Mouse (Mus musculus): ENCODE results near the gene Serpinb9f. TPM values are rescaled to one million over a fixed set of nuclear protein-coding genes. Genes with fewer than 3 reads are reported as not detected.
"Not testable (repeated sequence)": the region's sequence is repeated elsewhere in the genome, so short reads cannot be mapped to it uniquely, and the experiment has no call there.

The Serpinb9f gene
- not detected in 2 replicates for polyA plus RNA-seq (2015; fragmentation: Nextera tagmentation; extraction: Ambion mirVana)

GRCm38 (mm10) chr13:33323777-33324176, at the start of gene Serpinb9f:
Gene Serpinb9f (plus strand): TSS chr13:33324077.
- not testable (repeated sequence) for H3K36me3 ChIP-seq; H3K4me2 ChIP-seq; ATAC-seq (ENCODE audit: low read depth); H3K4me3 ChIP-seq; H3K27ac ChIP-seq (replicated peaks); H3K4me1 ChIP-seq (replicated peaks); H3K9ac ChIP-seq; H3K27me3 ChIP-seq; H3K9me3 ChIP-seq
- 92% methylated on average over 3 of the region's 3 CpGs for WGBS

- not testable (repeated sequence) for H3K9ac ChIP-seq; H3K27me3 ChIP-seq; H3K4me1 ChIP-seq (replicated peaks); H3K36me3 ChIP-seq; H3K4me2 ChIP-seq; H3K27ac ChIP-seq (replicated peaks); H3K4me3 ChIP-seq; ATAC-seq (ENCODE audit: low read depth); H3K9me3 ChIP-seq
- 83% methylated on average over 4 of the region's 4 CpGs for WGBS
These were observed 15.2 kb upstream of the Serpinb9f start for GRCm38 (mm10) chr13:33308631-33309030.

GRCm38 (mm10) chr13:33356666-33357065, 32.8 kb downstream of the Serpinb9f start:
- H3K27me3 ChIP-seq; H3K4me1 ChIP-seq (replicated peaks); H3K4me3 ChIP-seq; ATAC-seq (ENCODE audit: low read depth); H3K36me3 ChIP-seq; H3K4me2 ChIP-seq; H3K9ac ChIP-seq; H3K9me3 ChIP-seq; H3K27ac ChIP-seq (replicated peaks): not testable (repeated sequence)
- WGBS: 100% methylated on average over 1 of the region's 1 CpGs

Other genes with a start within 250 kb of the Serpinb9f start
- gene Serpinb1b, start 245.5 kb upstream of the Serpinb9f start, polyA plus RNA-seq (2015; fragmentation: Nextera tagmentation; extraction: Ambion mirVana): 3.3 and 8.1 TPM in 2 replicates
- gene Serpinb9c, start 164.3 kb upstream of the Serpinb9f start, polyA plus RNA-seq (2015; fragmentation: Nextera tagmentation; extraction: Ambion mirVana): not detected in 2 replicates
- not detected in 2 replicates for gene Serpinb9d, start 131.1 kb upstream of the Serpinb9f start, polyA plus RNA-seq (2015; fragmentation: Nextera tagmentation; extraction: Ambion mirVana)
- not detected in 2 replicates for gene Serpinb9e, start 74.5 kb upstream of the Serpinb9f start, polyA plus RNA-seq (2015; fragmentation: Nextera tagmentation; extraction: Ambion mirVana)
- gene Gm11397, start 71.7 kb downstream of the Serpinb9f start, polyA plus RNA-seq (2015; fragmentation: Nextera tagmentation; extraction: Ambion mirVana): not detected in 2 replicates
- not detected in 2 replicates for gene Serpinb9g, start 160.7 kb downstream of the Serpinb9f start, polyA plus RNA-seq (2015; fragmentation: Nextera tagmentation; extraction: Ambion mirVana)